Mouse (Mus musculus): Measurements from ENCODE around the gene Shc2. TPM values are rescaled to one million over a fixed set of nuclear protein-coding genes. Genes with fewer than 3 reads are reported as not detected.

The Shc2 gene
- total and polyA plus RNA-seq, 3 experiments = not detected

- Histone ChIP-seq H3K79me2 (ENCODE audit: control insufficient read depth, insufficient read depth, low read length, poor library complexity) (no peaks in the 10 kb centered on the region), H3K27me3 (ENCODE audit: control insufficient read depth in 1 of 2, insufficient read depth in 2 of 2, low read length in 2 of 2) (peaks cover 0 to 1% of the 10 kb centered on the region in 2 experiments; a peak in 1 of 4 replicates), H3K27ac (ENCODE audit: control insufficient read depth, low read depth, low read length) (no peak overlapping the region), H3K4me3 (ENCODE audit: control insufficient read depth in 1 of 2, insufficient read depth in 1 of 2, low read depth in 2 of 2, low read length in 2 of 2) (no peak overlapping the region), H3K9ac (ENCODE audit: control insufficient read depth, low read depth, low read length, poor library complexity, severe bottlenecking) (no peak overlapping the region), H3K4me1 (ENCODE audit: control insufficient read depth in 1 of 2, insufficient read depth in 2 of 2, low read length in 2 of 2) (no peaks in the 10 kb centered on the region), H3K36me3 (ENCODE audit: control insufficient read depth in 1 of 2, insufficient read depth in 2 of 2, low read length in 2 of 2) (no peaks in the 10 kb centered on the region), H3K9me3 (replicated peaks; ENCODE audit: insufficient read depth, low read length) (no peaks in the 10 kb centered on the region)
- no peak for DNase-seq (ENCODE audit: low read depth, low spot score)
- TF ChIP-seq MEF2A (IDR thresholded peaks at IDR 0.05; ENCODE audit: extremely low read depth, insufficient replicate concordance, low read depth, low read length, poor library complexity, severe bottlenecking) = no peak
- no peak for TF ChIP-seq GATA1 (IDR thresholded peaks at IDR 0.05; ENCODE audit: low read depth, low read length)
- TF ChIP-seq MAX (IDR thresholded peaks at IDR 0.05; ENCODE audit: low read length) = no peak
- TF ChIP-seq POLR2AphosphoS2 (IDR thresholded peaks at IDR 0.05; ENCODE audit: low read length) = no peak
- no peak for TF ChIP-seq HCFC1 (IDR thresholded peaks at IDR 0.05; ENCODE audit: low read depth, low read length)
- no peak for TF ChIP-seq ETS1 (IDR thresholded peaks at IDR 0.05; ENCODE audit: low read depth, low read length)
- TF ChIP-seq TBP (IDR thresholded peaks at IDR 0.05; ENCODE audit: low read depth, low read length) = no peak
- no peak for TF ChIP-seq KAT2A (conservative IDR thresholded peaks at IDR 0.05; ENCODE audit: low read depth, low read length)
- TF ChIP-seq CTCF (IDR thresholded peaks at IDR 0.05 in 2 of 3, conservative IDR thresholded peaks at IDR 0.05 in 1 of 3; ENCODE audit: control insufficient read depth in 1 of 3, insufficient read depth in 1 of 3, low read depth in 2 of 3, low read length in 3 of 3, poor library complexity in 1 of 3, severe bottlenecking in 1 of 3) = no peak
- no peak for TF ChIP-seq RCOR1 (IDR thresholded peaks at IDR 0.05; ENCODE audit: low read depth, low read length)
- no peak for TF ChIP-seq GABPA (IDR thresholded peaks at IDR 0.05; ENCODE audit: low read depth, low read length)
- no peak for TF ChIP-seq USF2 (IDR thresholded peaks at IDR 0.05; ENCODE audit: borderline replicate concordance in 1 of 2, insufficient read depth in 1 of 2, low read depth in 1 of 2, low read length in 2 of 2)
- no peak for TF ChIP-seq UBTF (IDR thresholded peaks at IDR 0.05; ENCODE audit: borderline replicate concordance, insufficient read depth, low read depth, low read length)
- no peak for TF ChIP-seq CHD2 (IDR thresholded peaks at IDR 0.05; ENCODE audit: low read length)
- TF ChIP-seq MYB (IDR thresholded peaks at IDR 0.05; ENCODE audit: low read depth, low read length) = no peak
- no peak for TF ChIP-seq SMC3 (IDR thresholded peaks at IDR 0.05; ENCODE audit: low read depth, low read length)
- no peak for TF ChIP-seq POLR2A (IDR thresholded peaks at IDR 0.05; ENCODE audit: control insufficient read depth in 1 of 2, insufficient read depth in 1 of 2, low read depth in 1 of 2, low read length in 2 of 2, poor library complexity in 1 of 2)
- no peak for TF ChIP-seq MAZ (IDR thresholded peaks at IDR 0.05; ENCODE audit: low read depth, low read length)
- TF ChIP-seq ELF1 (IDR thresholded peaks at IDR 0.05; ENCODE audit: low read depth, low read length) = no peak
Observed at GRCm38 (mm10) chr10:79625398-79625797, 12.3 kb downstream of the Shc2 start.

GRCm38 (mm10) chr10:79623950-79624349 is 13.8 kb downstream of the Shc2 start:
- H3K4me1 ChIP-seq (ENCODE audit: control insufficient read depth in 1 of 2, insufficient read depth in 2 of 2, low read length in 2 of 2) = no peaks in the 10 kb centered on the region
- no peak for DNase-seq (ENCODE audit: low read depth, low spot score)
- no peak overlapping the region for H3K4me3 ChIP-seq (ENCODE audit: control insufficient read depth in 1 of 2, insufficient read depth in 1 of 2, low read depth in 2 of 2, low read length in 2 of 2)
- no peak for TF ChIP-seq SMC3 (IDR thresholded peaks at IDR 0.05; ENCODE audit: low read depth, low read length)
- TF ChIP-seq ZC3H11A (IDR thresholded peaks at IDR 0.05; ENCODE audit: low read depth, low read length) = no peak
- no peak for TF ChIP-seq MAFK (IDR thresholded peaks at IDR 0.05; ENCODE audit: borderline replicate concordance, low read depth, low read length)
- TF ChIP-seq MYB (IDR thresholded peaks at IDR 0.05; ENCODE audit: low read depth, low read length) = no peak
- TF ChIP-seq NRF1 (IDR thresholded peaks at IDR 0.05; ENCODE audit: insufficient read depth, low read depth, low read length, poor library complexity, severe bottlenecking) = no peak
- TF ChIP-seq MXI1 (IDR thresholded peaks at IDR 0.05; ENCODE audit: low read depth, low read length) = no peak
- TF ChIP-seq ZMIZ1 (IDR thresholded peaks at IDR 0.05; ENCODE audit: low read depth, low read length) = no peak
- TF ChIP-seq RAD21 (IDR thresholded peaks at IDR 0.05; ENCODE audit: low read depth, low read length) = no peak
- TF ChIP-seq MYC (IDR thresholded peaks at IDR 0.05; ENCODE audit: low read depth, low read length) = no peak
- TF ChIP-seq E2F4 (IDR thresholded peaks at IDR 0.05; ENCODE audit: borderline replicate concordance, low read depth, low read length) = no peak
- TF ChIP-seq MEF2A (IDR thresholded peaks at IDR 0.05; ENCODE audit: extremely low read depth, insufficient replicate concordance, low read depth, low read length, poor library complexity, severe bottlenecking) = no peak
- no peak for TF ChIP-seq EP300 (IDR thresholded peaks at IDR 0.05; ENCODE audit: low read depth in 1 of 2, low read length in 2 of 2)
- no peak for TF ChIP-seq POLR2A (IDR thresholded peaks at IDR 0.05; ENCODE audit: control insufficient read depth in 1 of 2, insufficient read depth in 1 of 2, low read depth in 1 of 2, low read length in 2 of 2, poor library complexity in 1 of 2)
- TF ChIP-seq USF1 (IDR thresholded peaks at IDR 0.05; ENCODE audit: low read depth, low read length) = no peak
- TF ChIP-seq KAT2A (conservative IDR thresholded peaks at IDR 0.05; ENCODE audit: low read depth, low read length) = no peak
- TF ChIP-seq RCOR1 (IDR thresholded peaks at IDR 0.05; ENCODE audit: low read depth, low read length) = no peak
- peaks cover 0 to 1% of the 10 kb centered on the region in 2 experiments; a peak in 1 of 4 replicates for H3K27me3 ChIP-seq (ENCODE audit: control insufficient read depth in 1 of 2, insufficient read depth in 2 of 2, low read length in 2 of 2)
- no peak overlapping the region for H3K27ac ChIP-seq (ENCODE audit: control insufficient read depth, low read depth, low read length)
- H3K36me3 ChIP-seq (ENCODE audit: control insufficient read depth in 1 of 2, insufficient read depth in 2 of 2, low read length in 2 of 2) = no peaks in the 10 kb centered on the region
- H3K9me3 ChIP-seq (replicated peaks; ENCODE audit: insufficient read depth, low read length) = no peaks in the 10 kb centered on the region
- H3K79me2 ChIP-seq (ENCODE audit: control insufficient read depth, insufficient read depth, low read length, poor library complexity) = no peaks in the 10 kb centered on the region
- H3K9ac ChIP-seq (ENCODE audit: control insufficient read depth, low read depth, low read length, poor library complexity, severe bottlenecking) = no peak overlapping the region
